Mouse (Mus musculus) CD4-positive helper T cell, adult 2 months (primary cell): ENCODE data around the gene Nfatc2.
A peak's percentile ranks its signal among the peaks of the same experiment; 100 is the strongest.

Experiments used
- DNase-seq: peaks from one replicate; pipeline ENCODE4 v3.0.0-alpha.2; 2012; ENCODE audit warnings: low read depth, missing footprints, low spot score

Nfatc2 gene

DNA sequence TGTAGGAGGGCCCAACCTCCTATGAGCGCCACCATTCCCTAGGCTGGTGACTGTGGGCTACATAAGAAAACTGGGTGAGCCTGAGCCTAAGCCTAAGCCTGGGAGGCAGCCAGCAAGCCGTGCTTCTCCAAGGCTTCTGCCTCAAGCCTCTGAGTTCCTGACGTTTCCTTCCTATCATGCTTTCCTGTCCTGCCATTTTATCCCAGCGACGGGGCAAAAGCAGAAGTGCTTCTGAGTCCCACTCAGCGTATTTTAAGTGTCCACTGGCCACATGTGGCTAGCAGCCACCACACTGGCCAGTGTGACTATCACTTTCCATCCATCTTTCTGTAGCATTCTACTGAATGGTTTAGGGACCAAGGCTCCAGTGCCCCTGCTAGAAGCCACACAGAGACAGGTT lies 62.4 kb downstream of the Nfatc2 start:
- no peak for DNase-seq

DNA sequence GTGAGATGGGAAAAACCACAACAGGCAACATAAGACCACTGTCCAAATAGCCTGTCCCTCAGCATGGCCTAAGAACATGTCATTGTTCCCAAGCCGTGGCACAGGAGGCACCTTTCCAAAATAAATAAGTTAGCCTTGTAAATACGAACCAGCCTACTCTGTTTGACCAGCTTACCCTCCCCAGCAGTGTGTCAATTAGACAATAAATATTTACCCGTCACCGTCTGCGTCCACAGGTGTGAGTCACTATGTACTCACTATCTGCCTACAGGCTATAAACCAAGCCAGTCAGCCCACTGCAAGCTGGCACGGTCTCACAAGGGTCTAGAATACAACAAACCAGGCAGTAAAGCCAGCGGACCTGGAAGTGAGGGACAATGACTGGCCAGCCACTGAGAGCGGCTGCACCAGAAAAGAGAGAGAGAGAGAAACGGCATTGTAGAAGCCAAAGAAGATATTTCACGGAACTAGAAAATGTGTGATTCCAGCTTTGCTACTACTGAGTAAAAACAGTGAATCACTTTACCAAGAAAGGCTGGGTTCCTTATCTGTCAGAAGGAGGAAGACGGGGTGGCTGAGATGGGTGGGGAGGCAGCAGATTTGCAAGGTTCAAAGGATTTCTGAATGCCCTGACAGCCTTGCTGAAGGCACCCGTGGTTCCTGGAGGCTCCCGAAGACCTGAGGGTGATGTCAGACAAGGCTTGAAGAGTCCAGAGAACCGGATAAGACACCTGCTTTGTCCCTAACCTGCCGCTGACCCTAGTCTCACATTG lies 69.2 kb downstream of the Nfatc2 start:
- DNase-seq = no peak

- DNase-seq = no peak
Measured at GRCm38 (mm10) chr2:168528551-168528950, 72.9 kb downstream of the Nfatc2 start.

DNA sequence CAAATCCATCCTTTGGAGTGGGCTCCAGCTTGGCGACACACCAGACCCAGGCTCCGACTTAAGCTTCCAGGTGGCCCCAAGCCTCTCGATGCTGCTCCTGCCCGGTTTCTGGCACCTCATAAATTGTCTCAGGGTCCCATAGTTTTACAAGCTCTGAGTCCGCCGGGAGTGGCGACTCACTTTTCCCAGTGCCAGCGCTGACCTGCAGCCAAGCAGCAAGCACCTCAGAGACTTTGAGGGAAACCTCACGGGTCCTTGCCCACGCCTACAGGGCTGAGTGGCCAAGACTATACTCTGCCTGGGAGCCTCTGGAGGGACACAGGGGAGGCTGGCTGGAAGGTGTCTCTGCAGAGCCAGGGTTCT lies 74.0 kb downstream of the Nfatc2 start:
- no peak for DNase-seq

DNA sequence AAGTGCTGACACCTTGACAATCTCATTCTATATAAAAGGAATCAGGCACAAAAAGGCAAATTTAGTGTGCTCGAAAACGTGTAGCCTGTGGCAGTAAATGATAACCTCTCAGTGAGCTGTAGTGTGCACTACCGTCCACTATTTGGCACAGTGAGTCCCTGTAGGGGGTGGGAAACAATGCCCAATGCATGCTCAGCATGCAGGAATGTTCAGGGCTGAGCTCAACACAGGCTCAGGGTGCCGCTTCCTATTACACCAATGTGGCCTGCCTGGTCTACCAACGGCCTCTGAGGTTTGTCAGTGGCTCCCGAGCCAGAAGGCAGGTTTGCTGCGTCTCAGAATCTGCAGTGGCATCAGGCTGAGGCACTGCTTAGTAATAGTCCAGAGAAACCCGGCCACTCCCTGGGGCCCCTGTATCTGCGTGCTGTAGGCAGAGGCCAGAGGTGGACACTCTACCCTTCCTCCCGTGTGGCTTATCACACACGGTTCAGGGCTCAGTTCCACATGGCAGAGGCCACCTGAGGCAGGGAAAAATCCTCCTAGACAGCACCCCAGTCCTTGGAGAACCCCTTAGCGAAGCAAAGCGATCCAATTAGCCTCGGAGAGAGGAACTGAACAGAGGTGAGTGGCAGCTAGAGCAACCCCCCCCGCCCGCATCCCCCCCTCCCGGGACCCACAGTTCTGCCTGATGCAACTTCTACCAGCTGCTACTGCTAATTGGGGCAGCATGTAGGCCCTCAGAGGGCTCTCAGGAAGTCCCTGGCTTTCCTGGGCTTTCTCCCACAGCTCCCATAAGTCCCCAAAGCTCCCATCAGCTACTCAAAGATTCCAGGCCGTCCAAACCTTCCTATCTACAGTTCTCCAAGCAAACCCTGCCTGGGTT lies 74.7 kb downstream of the Nfatc2 start:
- DNase-seq = no peak

DNA sequence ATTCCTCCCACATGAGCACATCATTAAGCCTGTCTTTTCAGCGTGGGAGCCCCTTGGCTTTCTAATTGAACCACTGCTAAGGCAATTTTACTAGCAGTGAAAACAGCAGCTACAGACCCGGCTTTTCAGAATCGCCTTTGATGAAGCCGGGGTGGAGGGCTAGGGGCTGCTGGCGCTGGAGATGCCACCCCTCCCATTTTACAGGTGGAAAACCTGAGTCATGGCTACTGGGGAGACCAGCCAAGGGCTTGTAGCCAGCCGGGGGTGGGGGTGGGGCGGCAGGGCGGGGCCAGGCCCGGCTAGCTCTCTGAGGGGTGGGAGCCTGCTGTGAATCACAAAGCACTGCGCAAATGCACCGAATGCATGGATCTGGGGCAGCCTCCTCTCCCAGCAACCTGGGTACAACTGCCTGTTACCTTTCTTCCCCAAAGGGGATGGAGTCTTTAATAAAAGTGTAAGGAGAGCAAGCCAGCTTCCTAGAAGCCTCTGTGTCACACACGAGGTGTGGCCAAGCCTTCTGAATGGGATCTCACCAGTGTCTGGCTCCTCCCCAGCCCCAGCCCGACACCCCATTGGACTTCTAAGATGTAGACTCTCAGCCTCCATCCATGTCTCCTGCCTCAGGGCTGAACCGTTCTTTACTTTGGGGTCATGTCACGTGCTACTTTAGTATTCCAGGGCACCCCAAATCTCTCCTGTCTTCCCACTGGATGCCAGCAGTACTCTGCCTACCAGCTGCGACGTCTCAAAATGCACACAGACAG lies 75.9 kb downstream of the Nfatc2 start:
- peak; percentile 23 for DNase-seq

- DNase-seq = peak; percentile 45
Measured at GRCm38 (mm10) chr2:168524905-168525381, 76.5 kb downstream of the Nfatc2 start.

GRCm38 (mm10) chr2:168522247-168522646 lies 79.2 kb downstream of the Nfatc2 start:
- DNase-seq = no peak

DNA sequence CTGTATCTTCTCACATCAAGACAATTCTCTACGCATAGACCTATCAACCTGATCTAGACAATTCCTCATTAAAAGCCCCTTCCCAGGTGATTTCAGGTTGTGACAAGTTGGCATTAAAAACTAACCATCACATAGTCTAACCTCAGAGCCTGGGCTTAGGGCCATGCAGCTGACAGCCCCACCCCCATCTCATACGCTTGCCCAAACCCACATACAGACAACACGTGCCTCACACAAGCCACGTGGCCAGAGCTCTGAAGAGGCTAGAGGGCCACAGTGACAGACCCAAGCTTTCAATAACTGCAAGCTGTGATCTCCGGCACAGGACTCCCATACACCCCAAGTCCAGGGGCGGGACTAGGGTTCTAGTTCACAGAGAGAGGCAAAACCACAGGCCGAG lies 80.7 kb downstream of the Nfatc2 start:
- DNase-seq = no peak

- DNase-seq = no peak
Measured at GRCm38 (mm10) chr2:168519589-168519988, 81.9 kb downstream of the Nfatc2 start.

DNA sequence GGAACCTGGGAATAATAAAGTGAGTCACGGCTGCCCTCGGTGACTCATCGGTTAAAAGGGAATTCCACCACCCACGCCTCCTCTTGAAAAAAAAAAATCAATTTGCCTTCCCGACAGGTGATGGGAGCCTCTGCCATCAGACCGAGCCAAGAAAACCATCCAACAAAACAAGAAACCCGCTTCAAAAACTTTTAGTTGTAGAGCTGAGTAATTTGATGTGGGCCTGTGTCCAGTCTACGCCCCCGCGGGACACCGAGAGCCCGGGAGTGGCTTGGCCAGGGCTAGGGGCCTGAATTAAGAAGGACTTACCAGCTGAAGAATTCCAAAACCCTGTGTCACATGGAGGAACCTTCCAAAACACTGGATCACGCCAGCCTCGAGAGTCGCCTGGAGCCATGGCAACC lies 83.2 kb downstream of the Nfatc2 start:
- DNase-seq = no peak

DNA sequence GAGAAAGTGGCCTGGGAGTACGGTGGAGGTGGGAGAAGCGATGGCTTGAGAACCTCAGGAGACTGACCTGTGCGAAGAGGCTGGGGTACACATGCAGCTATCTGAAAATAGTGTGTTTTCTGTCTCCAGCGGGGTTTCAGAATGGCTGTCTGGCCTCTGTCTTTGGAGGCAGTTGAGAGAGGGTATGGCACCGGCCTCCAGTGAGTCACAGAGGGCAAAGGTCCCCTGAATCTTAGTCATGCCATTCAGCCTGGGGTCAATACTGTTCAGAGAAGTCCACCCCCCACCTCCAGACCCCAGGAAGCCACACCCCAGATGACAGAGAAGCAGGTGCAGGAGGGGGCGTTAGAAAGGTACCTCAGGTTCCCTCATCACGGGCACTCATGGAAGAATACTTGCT lies 83.7 kb downstream of the Nfatc2 start:
- no peak for DNase-seq

DNA sequence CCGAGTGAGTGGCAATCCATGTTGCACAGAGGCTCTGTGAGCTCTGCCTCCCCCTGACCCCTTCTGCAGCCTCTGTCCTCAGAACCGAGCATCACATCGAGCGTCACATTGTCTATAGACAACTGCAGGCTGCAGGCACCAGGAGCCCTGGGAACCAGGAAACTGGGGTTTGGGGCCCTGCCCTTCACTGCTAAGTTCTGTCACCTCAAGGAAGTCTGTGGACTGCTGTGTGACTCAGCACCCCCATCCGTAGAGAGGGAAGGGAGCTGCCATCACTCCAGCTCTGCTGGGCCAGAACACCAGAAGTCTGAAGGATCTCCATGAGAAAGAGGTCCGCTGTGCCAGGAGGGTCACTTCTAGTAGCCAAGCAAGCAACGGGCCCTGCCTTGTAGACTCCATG lies 84.7 kb downstream of the Nfatc2 start:
- peak; percentile 46 for DNase-seq

DNA sequence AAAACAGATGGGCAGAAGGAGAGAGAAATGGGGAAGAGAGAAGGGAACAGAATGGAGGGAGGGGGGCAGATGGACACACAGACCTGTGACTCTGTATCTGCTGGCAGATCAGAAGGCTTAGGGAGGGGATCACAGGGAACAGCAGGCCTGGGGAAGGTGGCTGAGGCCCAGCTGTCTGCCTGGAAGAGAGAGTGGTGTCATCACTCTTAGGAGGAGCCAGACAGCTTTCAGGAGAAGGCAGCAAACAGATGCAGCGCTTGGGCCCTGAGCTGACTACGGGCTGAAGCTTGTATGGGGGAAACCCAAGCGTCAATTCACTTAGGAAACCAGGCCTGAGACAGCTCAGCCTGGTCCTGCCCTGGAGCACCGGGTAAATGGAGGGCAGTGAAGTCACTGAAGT lies 86.0 kb downstream of the Nfatc2 start:
- DNase-seq = no peak

DNA sequence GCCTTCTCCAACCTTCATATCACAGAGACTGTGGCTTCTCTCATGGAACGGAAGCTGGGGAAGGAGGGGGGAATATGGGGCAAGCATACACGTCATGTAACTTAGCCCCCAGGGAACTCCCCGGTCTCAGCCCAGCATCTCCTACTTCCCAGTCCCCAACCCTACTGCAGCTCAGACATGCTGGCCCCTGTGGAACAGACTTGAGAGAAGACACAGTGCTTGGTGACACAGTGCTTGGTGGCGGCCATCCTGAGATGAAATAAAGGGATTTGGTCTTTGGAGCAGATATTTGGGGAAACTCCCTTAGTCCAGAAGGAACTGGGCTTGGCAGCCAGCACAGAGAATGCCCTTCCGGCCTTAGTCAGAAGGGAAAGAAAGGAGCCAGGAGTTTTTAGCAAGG lies 87.3 kb downstream of the Nfatc2 start:
- no peak for DNase-seq

DNA sequence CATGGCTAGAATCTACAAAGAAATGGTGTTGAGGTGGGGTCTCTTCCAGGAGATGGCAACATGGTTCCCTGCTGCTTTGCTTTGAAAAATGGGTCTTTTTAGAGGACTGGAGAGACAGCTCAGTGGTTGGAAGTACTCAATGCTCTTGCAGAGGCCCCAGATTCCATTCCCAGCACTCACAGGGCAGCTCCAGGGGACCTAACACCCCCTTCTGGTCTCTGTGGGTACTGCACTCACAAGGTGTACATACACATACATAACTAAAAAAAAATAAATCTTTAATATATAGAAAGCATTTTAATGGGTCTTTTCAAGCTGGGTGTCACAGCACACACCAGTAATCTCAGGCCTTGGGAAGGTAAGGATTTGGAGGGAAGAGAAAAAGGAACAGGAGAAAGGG lies 89.9 kb downstream of the Nfatc2 start:
- no peak for DNase-seq

DNA sequence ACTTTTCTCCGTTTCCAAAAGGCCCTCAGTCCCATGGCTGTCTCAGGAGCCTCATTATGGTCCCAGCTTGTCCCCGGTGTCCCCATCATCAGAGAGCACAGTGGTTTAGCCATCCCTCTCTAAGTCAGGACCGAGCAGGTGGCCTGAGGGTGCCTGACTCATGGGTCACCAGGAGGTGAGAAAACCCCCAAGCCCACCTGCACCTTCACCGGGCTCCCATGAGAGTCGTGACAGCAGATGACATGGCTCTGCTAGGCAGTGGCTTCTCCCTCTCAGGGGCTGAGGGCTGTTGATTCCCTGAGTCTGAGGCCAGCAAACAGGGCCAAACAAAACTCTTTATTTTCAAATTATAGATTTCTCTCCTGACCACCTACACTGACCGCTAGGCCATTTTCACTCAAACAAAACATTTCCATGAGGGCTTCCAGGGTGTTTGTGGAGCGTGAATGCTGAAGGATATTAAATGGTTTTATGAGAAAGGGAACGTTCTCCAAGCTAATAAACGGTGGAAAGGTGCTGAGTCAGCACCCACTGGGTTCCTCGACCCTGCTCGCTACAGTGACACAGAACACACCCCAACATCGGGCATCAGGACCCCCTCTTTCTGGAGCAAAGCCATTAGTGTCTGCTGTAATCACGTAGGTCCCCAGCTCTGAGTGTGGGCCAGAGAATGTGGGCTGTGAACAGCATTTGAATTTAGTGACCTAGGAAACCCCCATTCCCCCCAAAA lies 92.8 kb downstream of the Nfatc2 start:
- DNase-seq = no peak

DNA sequence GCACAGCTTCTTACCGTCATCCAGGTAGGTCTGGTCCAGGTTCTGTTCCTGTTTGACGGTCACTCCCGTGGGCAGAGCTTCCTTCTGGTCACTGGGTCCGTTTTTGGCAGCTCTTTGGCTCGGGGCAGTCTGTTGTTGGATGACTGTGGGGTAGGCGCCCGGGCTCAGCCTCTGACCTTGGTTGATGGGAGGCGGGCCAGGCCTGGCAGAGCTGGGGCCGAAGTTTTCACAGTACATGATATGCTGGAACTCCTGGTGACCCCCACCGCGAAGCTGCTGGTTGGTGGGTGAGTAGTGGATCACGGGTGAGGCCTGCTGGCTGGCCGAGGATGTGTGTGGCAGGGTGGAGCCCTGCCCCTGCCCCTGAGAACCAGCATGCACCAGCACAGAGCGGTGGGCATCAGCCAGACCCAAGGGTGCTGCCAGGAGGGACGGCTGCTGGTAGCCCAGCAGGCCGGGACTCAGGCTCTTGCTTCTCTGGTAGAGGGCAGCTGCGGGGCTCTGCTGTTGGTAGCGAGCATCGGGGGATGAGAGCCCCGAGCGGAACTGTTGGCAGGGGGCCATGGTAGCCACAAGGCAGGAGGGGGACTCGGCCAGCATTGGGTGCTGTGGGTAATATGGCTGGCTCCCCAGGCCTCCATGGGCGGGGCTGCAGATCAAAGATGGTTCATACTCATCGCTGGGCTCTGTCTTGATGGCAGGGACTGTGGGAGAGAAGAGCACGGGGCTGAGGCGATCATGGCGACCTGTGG lies 96.8 kb downstream of the Nfatc2 start:
- DNase-seq = no peak

- DNase-seq = no peak
Measured at GRCm38 (mm10) chr2:168503735-168504134, 97.7 kb downstream of the Nfatc2 start.

- no peak for DNase-seq
Measured at GRCm38 (mm10) chr2:168500750-168501149, 100.7 kb downstream of the Nfatc2 start.

GRCm38 (mm10) chr2:168500244-168500643 lies 101.2 kb downstream of the Nfatc2 start:
- no peak for DNase-seq
